Mouse (Mus musculus) liver, adult 2 months (tissue): ENCODE measurements around the gene Epop. TPM values are rescaled to one million over a fixed set of nuclear protein-coding genes. Genes with fewer than 3 reads are reported as not detected.

Experiments used
- DNase-seq: peaks from one replicate; pipeline ENCODE4 v3.0.0-alpha.2; 2011; ENCODE audit warnings: low read depth, low spot score; ENCODE audit errors: extremely low read depth
- H3K27ac ChIP-seq: fragments of 200-500 bp; replicated peaks from 2 replicates; pipeline ENCODE4 v1.5.1; 2012; ENCODE audit warnings: low read depth, mild to moderate bottlenecking, control low read depth, inconsistent platforms, low read length; ENCODE audit not compliant: insufficient read depth
- H3K27me3 ChIP-seq: fragments of 200-500 bp; 2 replicates; pipeline ENCODE4 v1.6.1; 2012; ENCODE audit warnings: mild to moderate bottlenecking, moderate library complexity, low read length, inconsistent platforms; ENCODE audit not compliant: control insufficient read depth, insufficient read depth
- H3K36me3 ChIP-seq: fragments of 200-500 bp; 2 replicates; pipeline ENCODE4 v1.6.1; 2012; ENCODE audit warnings: low read length, inconsistent platforms; ENCODE audit not compliant: control insufficient read depth, insufficient read depth
- H3K4me1 ChIP-seq: fragments of 200-500 bp; 2 replicates; pipeline ENCODE4 v1.6.1; 2011; ENCODE audit warnings: low read length; ENCODE audit not compliant: control insufficient read depth, insufficient read depth
- H3K4me3 ChIP-seq: fragments of 200-500 bp; 2 replicates; pipeline ENCODE4 v1.5.1; 2011; ENCODE audit warnings: low read depth, mild to moderate bottlenecking, control low read depth, low read length, moderate library complexity; ENCODE audit not compliant: insufficient read depth
- H3K79me2 ChIP-seq: fragments of 200-500 bp; 2 replicates; pipeline ENCODE4 v1.6.1; 2012; ENCODE audit warnings: inconsistent platforms, mild to moderate bottlenecking, low read length, moderate library complexity; ENCODE audit not compliant: control insufficient read depth, insufficient read depth
- H3K9ac ChIP-seq: fragments of 200-500 bp; 2 replicates; pipeline ENCODE4 v1.6.1; 2012; ENCODE audit warnings: low read depth, mild to moderate bottlenecking, control low read depth, inconsistent platforms, low read length
- CTCF ChIP-seq: fragments of 200-500 bp; IDR thresholded peaks from 2 replicates; pipeline ENCODE4 v1.5.1; 2011; ENCODE audit warnings: low read depth, low read length, control low read depth
- POLR2A ChIP-seq: fragments of 200-500 bp; IDR thresholded peaks from 2 replicates; pipeline ENCODE4 v1.6.1; 2011; ENCODE audit warnings: low read length, control low read depth; ENCODE audit not compliant: insufficient read depth; ENCODE audit errors: extremely low read depth
- WGBS: fragments of 180-500 bp; shearing (Covaris S2); methylation state at CpG from one replicate; pipeline ENCODE4 v1.1.7; 2018; 5-methylcytosine and 5-hydroxymethylcytosine counted together
- polyA plus RNA-seq: library from polyadenylated mRNA; depleted of rRNA; stranded (reverse); fragments of >200 nt; gene quantifications from 2 replicates; pipeline ENCODE4 v1.2.3, GENCODE M21; 2012
- total RNA-seq: library from RNA; depleted of rRNA; stranded (reverse); fragments of >200 nt; gene quantifications from 2 replicates; pipeline ENCODE4 v1.2.3, GENCODE M21; 2014

Gene Epop
- total and polyA plus RNA-seq, 2 experiments: 0.37 to 2.5 TPM

- H3K9ac ChIP-seq: no peak overlapping the region
- H3K4me1 ChIP-seq: no peaks in the 10 kb centered on the region
- no peak overlapping the region for H3K27ac ChIP-seq
- DNase-seq: no peak
- no peak overlapping the region for H3K4me3 ChIP-seq
- WGBS: 90% methylated on average over 2 of the region's 2 CpGs
- H3K36me3 ChIP-seq: no peaks in the 10 kb centered on the region; the same call in 1 of the 2 replicates
- H3K27me3 ChIP-seq: no peaks in the 10 kb centered on the region
- H3K79me2 ChIP-seq: no peaks in the 10 kb centered on the region
- TF ChIP-seq POLR2A: no peak
- no peak for TF ChIP-seq CTCF
Measured at GRCm38 (mm10) chr11:97671177-97671527, 41.6 kb upstream of the Epop start.

GRCm38 (mm10) chr11:97670234-97671176 lies 41.0 kb upstream of the Epop start:
- Histone ChIP-seq H3K9ac (no peak overlapping the region), H3K4me1 (no peaks in the 10 kb centered on the region), H3K27ac (no peak overlapping the region), H3K4me3 (no peak overlapping the region), H3K27me3 (no peaks in the 10 kb centered on the region), H3K79me2 (no peaks in the 10 kb centered on the region), H3K36me3 (no peaks in the 10 kb centered on the region; the same call in 1 of the 2 replicates)
- TF ChIP-seq CTCF (no peak), POLR2A (no peak)
- WGBS: 87% methylated on average over 13 of the region's 13 CpGs
- no peak for DNase-seq

- H3K36me3 ChIP-seq: no peaks in the 10 kb centered on the region; the same call in 1 of the 2 replicates
- WGBS: 44% methylated on average over 6 of the region's 6 CpGs
Measured at GRCm38 (mm10) chr11:97669829-97670228, 40.3 kb upstream of the Epop start.

GRCm38 (mm10) chr11:97669268-97669667 lies 39.8 kb upstream of the Epop start:
- 86% methylated on average over 15 of the region's 15 CpGs for WGBS
- DNase-seq: no peak
- H3K36me3 ChIP-seq: no peaks in the 10 kb centered on the region; the same call in 1 of the 2 replicates
- no peak for TF ChIP-seq POLR2A
- TF ChIP-seq CTCF: no peak
- no peak overlapping the region for H3K4me3 ChIP-seq
- no peak overlapping the region for H3K9ac ChIP-seq
- no peak overlapping the region for H3K27ac ChIP-seq
- H3K4me1 ChIP-seq: no peaks in the 10 kb centered on the region
- H3K27me3 ChIP-seq: no peaks in the 10 kb centered on the region
- H3K79me2 ChIP-seq: no peaks in the 10 kb centered on the region

More at GRCm38 (mm10) chr11:97669829-97670228, 40.3 kb upstream of the Epop start:
- no peak overlapping the region for H3K4me3 ChIP-seq
- no peaks in the 10 kb centered on the region for H3K4me1 ChIP-seq
- no peaks in the 10 kb centered on the region for H3K27me3 ChIP-seq
- H3K27ac ChIP-seq: no peak overlapping the region
- TF ChIP-seq POLR2A: no peak
- TF ChIP-seq CTCF: no peak
- no peaks in the 10 kb centered on the region for H3K79me2 ChIP-seq
- no peak for DNase-seq
- H3K9ac ChIP-seq: no peak overlapping the region

GRCm38 (mm10) chr11:97668160-97668559 lies 38.7 kb upstream of the Epop start:
- Histone ChIP-seq H3K36me3 (no peaks in the 10 kb centered on the region; the same call in 1 of the 2 replicates), H3K79me2 (no peaks in the 10 kb centered on the region), H3K27ac (no peak overlapping the region), H3K4me1 (no peaks in the 10 kb centered on the region), H3K4me3 (no peak overlapping the region), H3K27me3 (no peaks in the 10 kb centered on the region), H3K9ac (no peak overlapping the region)
- WGBS: 96% methylated on average over 7 of the region's 7 CpGs
- TF ChIP-seq CTCF (no peak), POLR2A (no peak)
- no peak for DNase-seq

GRCm38 (mm10) chr11:97666794-97667193 lies 37.3 kb upstream of the Epop start:
- no peak for DNase-seq
- H3K27me3 ChIP-seq: no peaks in the 10 kb centered on the region

More at GRCm38 (mm10) chr11:97666794-97667193, 37.3 kb upstream of the Epop start:
- H3K4me3 ChIP-seq: no peak overlapping the region
- H3K27ac ChIP-seq: no peak overlapping the region
- H3K79me2 ChIP-seq: no peaks in the 10 kb centered on the region
- no peak overlapping the region for H3K9ac ChIP-seq
- H3K4me1 ChIP-seq: no peaks in the 10 kb centered on the region
- TF ChIP-seq POLR2A (no peak), CTCF (no peak)
- WGBS: 95% methylated on average over 15 of the region's 15 CpGs
- no peaks in the 10 kb centered on the region; the same call in 1 of the 2 replicates for H3K36me3 ChIP-seq
